Mouse (Mus musculus) neural tube, embryonic 13.5 days (tissue): Measurements from ENCODE around the gene Zfp385a. TPM values are rescaled to one million over a fixed set of nuclear protein-coding genes. Genes with fewer than 3 reads are reported as not detected.

Experiments used
- ATAC-seq: fragments of 200-750 bp; cut with Nextera tagmentation; 2 replicates; pipeline ENCODE4 v1.8.0; 2017; ENCODE audit warnings: low read depth, mild to moderate bottlenecking, moderate TSS enrichment, moderate library complexity
- H3K27ac ChIP-seq: fragments of 300-500 bp; sonication (generic); replicated peaks from 2 replicates; pipeline ENCODE4 v1.5.1; 2015; ENCODE audit warnings: moderate library complexity, mild to moderate bottlenecking, inconsistent platforms
- H3K27me3 ChIP-seq: fragments of 300-500 bp; sonication (generic); 2 replicates; pipeline ENCODE4 v1.6.1; 2015; ENCODE audit warnings: mild to moderate bottlenecking, inconsistent platforms
- H3K36me3 ChIP-seq: fragments of 300-500 bp; sonication (generic); 2 replicates; pipeline ENCODE4 v1.6.1; 2015; ENCODE audit warnings: mild to moderate bottlenecking, inconsistent platforms
- H3K4me1 ChIP-seq: fragments of 300-500 bp; sonication (generic); replicated peaks from 2 replicates; pipeline ENCODE4 v1.6.1; 2015; ENCODE audit warnings: inconsistent platforms
- H3K4me2 ChIP-seq: fragments of 300-500 bp; sonication (generic); 2 replicates; pipeline ENCODE4 v1.6.1; 2015; ENCODE audit warnings: inconsistent platforms, mild to moderate bottlenecking, moderate library complexity
- H3K4me3 ChIP-seq: fragments of 300-500 bp; sonication (generic); 2 replicates; pipeline ENCODE4 v1.5.1; 2015; ENCODE audit warnings: mild to moderate bottlenecking, inconsistent platforms
- H3K9ac ChIP-seq: fragments of 300-500 bp; sonication (generic); 2 replicates; pipeline ENCODE4 v1.6.1; 2015; ENCODE audit warnings: moderate library complexity, mild to moderate bottlenecking, inconsistent platforms
- H3K9me3 ChIP-seq: fragments of 300-500 bp; sonication (generic); 2 replicates; pipeline ENCODE4 v1.6.1; 2016; ENCODE audit warnings: inconsistent platforms
- WGBS: fragments of 180-500 bp; shearing (Covaris S2); methylation state at CpG from one replicate; pipeline ENCODE4 v1.1.7; 2015; 5-methylcytosine and 5-hydroxymethylcytosine counted together
- polyA plus RNA-seq: library from polyadenylated mRNA; unstranded; fragments of >200 nt; fragmentation: Nextera tagmentation; extraction: Ambion mirVana; gene quantifications from 2 replicates; pipeline ENCODE4 v1.2.1, GENCODE M21; 2015

Zfp385a gene
- 17.1 and 18.4 TPM in 2 replicates for polyA plus RNA-seq

DNA sequence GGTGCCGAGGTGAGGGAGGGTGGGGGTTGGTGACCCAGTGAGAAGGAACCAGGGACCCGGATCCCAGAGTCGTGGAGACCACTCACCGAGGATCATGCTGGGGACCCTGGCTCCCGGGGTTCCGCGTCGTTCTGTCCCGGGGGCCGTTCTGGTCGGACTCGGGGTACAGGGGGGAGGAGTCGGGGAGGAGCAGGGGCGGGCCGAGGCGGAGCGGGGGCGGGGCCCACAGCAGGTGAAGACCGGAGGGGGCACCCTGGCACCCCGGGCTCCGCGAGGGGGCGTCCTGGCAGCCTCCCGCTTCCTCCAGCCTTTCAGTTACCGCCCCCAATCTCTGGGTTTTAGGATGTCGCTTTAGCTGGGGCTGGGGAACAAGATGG lies at the start of gene Zfp385a:
TSS of gene Zfp385a (minus strand) at position 133 of the 377 bp plus-strand sequence.
- Histone ChIP-seq H3K9me3 (no peaks in the 10 kb centered on the region), H3K4me3 (peak within 1 kb of the TSS; percentile 56), H3K4me1 (peaks cover 42% of the 10 kb centered on the region), H3K4me2 (peak within 1 kb of the TSS; percentile 82), H3K27me3 (peaks cover 45% of the 10 kb centered on the region), H3K9ac (peak within 1 kb of the TSS; percentile 72), H3K27ac (0 out of 2 replicates have a peak within 1 kb of the TSS, but pooled peaks have one; percentile 6), H3K36me3 (no peaks in the 10 kb centered on the region)
- 1% methylated on average over 25 of the region's 26 CpGs for WGBS
- peak; percentile 55 for ATAC-seq

DNA sequence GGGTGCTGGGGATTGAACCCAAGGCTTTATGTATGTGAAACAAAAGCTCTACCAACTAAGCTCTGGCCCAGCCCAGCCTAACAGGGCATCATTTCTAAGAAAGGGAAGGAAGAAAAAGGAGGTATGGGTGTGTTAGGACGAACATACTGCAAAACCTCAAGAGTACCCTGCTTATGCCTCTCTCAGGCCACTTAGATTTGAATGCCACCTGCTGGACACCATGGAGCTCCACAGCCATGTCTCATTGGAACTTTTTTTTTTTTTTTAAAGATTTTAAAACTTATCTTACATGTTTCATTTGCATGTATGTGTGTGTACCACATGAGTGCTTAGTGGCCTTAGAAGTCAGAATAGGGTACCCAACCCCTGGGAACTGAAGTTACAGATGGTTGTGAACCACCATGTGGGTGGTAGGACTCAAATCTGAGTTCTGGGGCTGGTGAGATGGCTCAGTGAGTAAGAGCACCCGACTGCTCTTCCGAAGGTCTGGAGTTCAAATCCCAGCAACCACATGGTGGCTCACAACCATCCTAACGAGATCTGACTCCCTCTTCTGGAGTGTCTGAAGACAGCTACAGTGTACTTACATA lies 48.8 kb upstream of the Zfp385a start:
- Histone ChIP-seq H3K4me1 (no peaks in the 10 kb centered on the region), H3K9me3 (no peaks in the 10 kb centered on the region), H3K9ac (no peak overlapping the region), H3K4me2 (no peak overlapping the region), H3K27me3 (no peaks in the 10 kb centered on the region), H3K4me3 (no peak overlapping the region), H3K36me3 (no peaks in the 10 kb centered on the region), H3K27ac (no peak overlapping the region)
- ATAC-seq, result no peak
- 57% methylated on average over 4 of the region's 4 CpGs for WGBS

- Histone ChIP-seq H3K9ac (no peak overlapping the region), H3K4me1 (peaks cover 7% of the 10 kb centered on the region; the same call in 1 of the 2 replicates), H3K36me3 (no peaks in the 10 kb centered on the region), H3K9me3 (no peaks in the 10 kb centered on the region), H3K27me3 (no peaks in the 10 kb centered on the region), H3K4me2 (peak overlapping the region; percentile 1; the same call in 1 of the 2 replicates), H3K4me3 (no peak overlapping the region), H3K27ac (no peak overlapping the region)
- 63% methylated on average over 7 of the region's 7 CpGs for WGBS
- ATAC-seq, result 0 out of 2 replicates have a peak, but pooled peaks have one; percentile 19
These were observed 44.0 kb upstream of the Zfp385a start for GRCm38 (mm10) chr15:103383771-103384488.

DNA sequence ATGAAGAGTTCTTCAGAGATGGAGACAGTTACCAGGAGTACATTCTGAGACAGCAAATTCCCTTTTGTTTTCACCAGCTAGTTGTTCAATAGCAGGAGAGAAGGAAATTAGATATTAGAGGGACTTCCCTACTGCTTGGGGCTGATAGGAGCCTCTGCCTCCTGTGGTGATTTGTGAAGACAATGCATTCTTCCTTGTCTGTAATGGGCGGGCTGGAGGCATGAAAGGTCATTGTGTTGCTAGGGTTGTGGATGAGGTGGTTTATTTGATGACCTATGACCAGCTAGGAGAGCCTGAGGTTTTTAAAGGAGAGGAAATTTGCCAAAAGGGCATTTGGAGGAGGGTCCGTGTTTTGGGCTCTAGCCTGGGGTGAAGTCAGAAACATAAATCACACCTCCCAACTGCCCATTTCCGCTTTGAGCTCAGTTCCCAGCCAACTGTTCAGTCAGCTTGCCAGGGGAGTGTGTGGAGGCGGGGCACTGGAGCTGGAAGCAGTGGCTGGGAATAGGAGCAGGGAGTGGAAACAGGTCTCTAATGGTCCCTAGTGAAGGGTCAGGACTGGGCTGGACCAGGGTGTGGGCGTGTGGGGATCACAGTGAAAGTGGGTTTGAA lies 43.0 kb upstream of the Zfp385a start:
- Histone ChIP-seq H3K36me3 (no peaks in the 10 kb centered on the region), H3K9me3 (no peaks in the 10 kb centered on the region), H3K9ac (no peak overlapping the region), H3K4me3 (no peak overlapping the region), H3K4me2 (no peak overlapping the region), H3K27me3 (no peaks in the 10 kb centered on the region), H3K4me1 (peaks cover 17% of the 10 kb centered on the region; the same call in 1 of the 2 replicates), H3K27ac (no peak overlapping the region)
- WGBS, result 12% methylated on average over 5 of the region's 5 CpGs
- 0 out of 2 replicates have a peak, but pooled peaks have one; percentile 32 for ATAC-seq

- Histone ChIP-seq H3K27ac (no peak overlapping the region), H3K27me3 (no peaks in the 10 kb centered on the region), H3K4me1 (peaks cover 25% of the 10 kb centered on the region), H3K4me2 (no peak overlapping the region), H3K9me3 (no peaks in the 10 kb centered on the region), H3K4me3 (no peak overlapping the region), H3K36me3 (no peaks in the 10 kb centered on the region), H3K9ac (no peak overlapping the region)
- WGBS, result 94% methylated on average over 2 of the region's 2 CpGs
- no peak for ATAC-seq
These were observed 42.2 kb upstream of the Zfp385a start for GRCm38 (mm10) chr15:103382075-103382474.

- no peak for ATAC-seq
- no peak overlapping the region for H3K4me3 ChIP-seq
- 48% methylated on average over 3 of the region's 3 CpGs for WGBS
These were observed 38.9 kb upstream of the Zfp385a start for GRCm38 (mm10) chr15:103378665-103379356.

DNA sequence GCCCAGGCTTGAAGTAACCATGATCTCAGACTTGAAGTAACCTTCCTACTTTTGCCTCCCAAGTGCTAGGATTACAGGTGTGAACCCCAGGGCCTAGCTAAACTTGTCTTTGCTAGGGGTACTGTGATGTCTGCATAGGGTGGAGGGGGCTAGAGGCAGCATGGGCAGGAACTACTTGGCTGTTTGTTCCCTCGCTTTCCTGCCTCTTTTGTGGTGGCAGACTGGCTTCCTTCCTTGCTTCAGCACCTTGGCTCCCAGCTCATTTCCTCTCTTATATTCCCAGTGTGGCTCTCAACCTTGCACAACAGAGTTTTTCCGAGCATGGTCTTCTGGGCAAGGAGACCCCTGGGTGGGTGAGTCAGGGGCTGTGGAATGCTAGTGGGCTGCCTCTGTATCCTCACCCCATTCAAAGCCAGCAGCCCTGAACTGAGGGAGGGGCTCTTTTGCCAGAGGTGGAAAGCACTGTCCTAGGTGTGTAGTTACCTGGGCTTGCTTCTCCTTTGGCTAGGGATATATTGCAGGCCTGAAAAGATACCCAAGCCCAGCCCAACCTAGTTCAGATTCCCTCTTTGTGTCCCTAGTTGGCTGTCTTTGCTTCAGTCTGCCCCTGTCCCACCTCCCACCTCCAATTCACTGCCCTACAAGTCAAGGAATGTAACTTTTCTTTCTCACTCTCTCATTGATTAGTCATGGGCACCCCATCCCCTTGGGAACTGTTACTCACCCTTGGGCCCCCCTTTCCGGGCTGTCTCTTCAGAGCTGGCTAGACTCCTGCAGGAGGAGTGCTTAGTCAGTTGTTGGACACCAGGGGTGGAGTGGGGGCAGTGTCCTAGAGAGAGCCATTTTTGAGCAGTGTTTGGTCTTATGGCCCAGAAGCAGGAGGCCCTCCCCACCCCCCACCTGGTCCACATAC lies 38.1 kb upstream of the Zfp385a start:
- Histone ChIP-seq H3K4me2 (no peak overlapping the region), H3K27me3 (no peaks in the 10 kb centered on the region), H3K9me3 (no peaks in the 10 kb centered on the region), H3K4me3 (no peak overlapping the region), H3K36me3 (no peaks in the 10 kb centered on the region), H3K4me1 (peaks cover 28% of the 10 kb centered on the region), H3K9ac (no peak overlapping the region), H3K27ac (no peak overlapping the region)
- 67% methylated on average over 3 of the region's 3 CpGs for WGBS
- ATAC-seq, result no peak

More at GRCm38 (mm10) chr15:103378665-103379356, 38.9 kb upstream of the Zfp385a start:
- H3K9ac ChIP-seq, result no peak overlapping the region
- H3K4me1 ChIP-seq, result peaks cover 30% of the 10 kb centered on the region
- H3K27ac ChIP-seq, result no peak overlapping the region
- no peak overlapping the region for H3K4me2 ChIP-seq
- no peaks in the 10 kb centered on the region for H3K27me3 ChIP-seq
- no peaks in the 10 kb centered on the region for H3K36me3 ChIP-seq
- no peaks in the 10 kb centered on the region for H3K9me3 ChIP-seq

GRCm38 (mm10) chr15:103376837-103377269 lies 37.0 kb upstream of the Zfp385a start:
- Histone ChIP-seq H3K4me1 (peaks cover 24% of the 10 kb centered on the region), H3K9ac (no peak overlapping the region), H3K36me3 (no peaks in the 10 kb centered on the region), H3K9me3 (no peaks in the 10 kb centered on the region), H3K27me3 (no peaks in the 10 kb centered on the region), H3K4me3 (no peak overlapping the region), H3K4me2 (no peak overlapping the region), H3K27ac (no peak overlapping the region)
- WGBS, result 63% methylated on average over 8 of the region's 8 CpGs
- no peak for ATAC-seq

GRCm38 (mm10) chr15:103375112-103375800 lies 35.4 kb upstream of the Zfp385a start:
- ATAC-seq, result no peak
- no peak overlapping the region for H3K27ac ChIP-seq
- no peak overlapping the region for H3K4me3 ChIP-seq
- H3K27me3 ChIP-seq, result no peaks in the 10 kb centered on the region
- no peaks in the 10 kb centered on the region for H3K9me3 ChIP-seq
- no peaks in the 10 kb centered on the region for H3K36me3 ChIP-seq
- H3K4me2 ChIP-seq, result no peak overlapping the region
- H3K9ac ChIP-seq, result no peak overlapping the region
- WGBS, result 82% methylated on average over 4 of the region's 4 CpGs
- H3K4me1 ChIP-seq, result peaks cover 24% of the 10 kb centered on the region

DNA sequence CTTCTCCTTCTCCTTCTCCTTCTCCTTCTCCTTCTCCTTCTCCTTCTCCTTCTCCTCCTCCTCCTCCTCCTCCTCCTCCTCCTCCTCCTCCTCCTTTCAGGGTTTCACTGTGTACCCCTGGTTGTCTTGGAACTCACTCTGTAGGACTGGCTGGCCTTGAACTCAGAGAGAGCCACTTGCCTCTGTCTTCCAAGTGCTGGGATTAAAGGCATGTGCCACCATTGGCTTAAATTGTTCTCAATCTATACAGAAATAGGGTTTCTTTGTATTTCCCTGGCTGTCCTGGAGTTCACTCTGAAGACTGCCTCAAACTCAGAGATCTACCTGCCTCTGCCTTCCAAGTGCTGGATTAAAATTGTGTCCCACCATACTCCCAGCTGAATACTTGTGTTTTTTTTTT lies 32.6 kb upstream of the Zfp385a start:
- peaks cover 9% of the 10 kb centered on the region for H3K4me1 ChIP-seq
- H3K4me3 ChIP-seq, result no peak overlapping the region
- H3K27me3 ChIP-seq, result peaks cover 4% of the 10 kb centered on the region
- H3K36me3 ChIP-seq, result no peaks in the 10 kb centered on the region
- no peaks in the 10 kb centered on the region for H3K9me3 ChIP-seq
- H3K4me2 ChIP-seq, result no peak overlapping the region
- H3K27ac ChIP-seq, result no peak overlapping the region
- no peak for ATAC-seq
- H3K9ac ChIP-seq, result no peak overlapping the region

DNA sequence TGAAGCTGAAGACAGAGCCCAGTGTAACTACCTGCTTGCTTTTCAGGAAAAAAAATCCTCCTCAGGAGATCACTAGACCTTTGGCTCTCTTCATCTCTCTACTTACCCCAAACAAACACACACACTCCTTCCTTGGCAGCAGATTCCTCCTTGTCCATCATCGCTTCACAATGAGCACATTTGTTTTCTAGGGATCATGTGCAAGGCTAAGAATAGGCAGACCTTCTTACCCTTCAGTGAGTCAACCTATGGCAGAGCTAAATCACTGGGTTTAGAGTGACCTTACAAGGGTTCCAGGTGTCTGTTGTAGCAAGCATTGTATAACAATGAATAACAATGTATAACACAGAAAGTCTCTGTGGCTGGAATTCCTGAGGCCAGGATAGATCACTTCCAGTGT lies 31.8 kb upstream of the Zfp385a start:
- WGBS, result 81% methylated on average over 1 of the region's 1 CpGs
- no peak for ATAC-seq

More for the DNA sequence above, 31.8 kb upstream of the Zfp385a start:
- peaks cover 11% of the 10 kb centered on the region for H3K27me3 ChIP-seq
- no peak overlapping the region for H3K9ac ChIP-seq
- H3K27ac ChIP-seq, result no peak overlapping the region
- H3K4me3 ChIP-seq, result no peak overlapping the region
- H3K4me2 ChIP-seq, result no peak overlapping the region
- H3K4me1 ChIP-seq, result peaks cover 6% of the 10 kb centered on the region
- no peaks in the 10 kb centered on the region for H3K36me3 ChIP-seq
- no peaks in the 10 kb centered on the region for H3K9me3 ChIP-seq
